Mouse (Mus musculus) frontal cortex, adult (tissue): ENCODE results near the gene Arhgef6.

ENCODE experiments used
- ATAC-seq: cut with Nextera tagmentation; 2 replicates; pipeline ENCODE4 v1.9.2; 2017; ENCODE audit warnings: mild to moderate bottlenecking, moderate library complexity, mixed read lengths; ENCODE audit not compliant: low TSS enrichment

Arhgef6 gene

DNA sequence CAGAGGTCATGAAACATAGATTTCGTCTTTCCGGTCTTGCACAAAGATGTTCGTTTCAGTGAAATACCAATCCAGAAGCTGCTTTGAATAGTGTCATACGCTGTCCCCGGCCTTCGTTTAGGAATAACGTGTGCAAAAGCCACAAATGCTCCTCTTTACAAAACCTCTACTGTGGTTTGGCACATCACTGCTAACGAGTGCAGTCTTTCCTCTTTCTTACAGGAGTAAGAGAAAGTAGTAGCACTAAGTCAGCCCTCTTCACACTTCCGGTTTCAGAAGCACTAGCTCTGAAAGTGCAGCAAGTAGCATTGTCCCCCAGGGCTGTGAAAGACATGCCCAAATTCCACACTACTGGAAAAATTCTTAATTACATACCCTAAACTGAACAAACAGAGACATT is 142.2 kb downstream of the Arhgef6 start:
- no peak for ATAC-seq

GRCm38 (mm10) chrX:57189335-57189734 is 149.2 kb downstream of the Arhgef6 start:
- ATAC-seq: no peak

DNA sequence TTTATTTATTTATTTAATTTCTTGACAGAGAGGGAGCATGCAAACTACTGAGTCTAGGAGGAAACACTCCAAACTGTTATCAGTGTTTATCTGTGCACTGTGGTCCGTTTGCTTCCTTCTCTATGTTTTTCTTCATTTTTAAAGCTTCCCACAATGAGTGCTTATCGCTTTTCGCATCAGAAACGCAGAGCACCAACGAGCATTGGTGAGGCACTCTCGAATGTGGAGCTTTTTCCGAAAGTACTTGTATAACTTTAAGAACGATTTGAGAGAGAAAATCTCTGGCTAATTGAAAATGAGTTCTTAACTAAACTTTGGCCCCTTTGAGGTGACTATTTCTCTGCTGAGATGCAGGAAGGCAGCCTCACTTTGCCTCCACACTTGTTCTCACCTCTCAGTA is 151.2 kb downstream of the Arhgef6 start:
- ATAC-seq: no peak

GRCm38 (mm10) chrX:57183359-57183758 is 155.2 kb downstream of the Arhgef6 start:
- no peak for ATAC-seq

GRCm38 (mm10) chrX:57182470-57182869 is 156.1 kb downstream of the Arhgef6 start:
- no peak for ATAC-seq
